Mouse (Mus musculus) gastrocnemius, adult 2 months (tissue): ENCODE results near the gene Zfp335. TPM values are rescaled to one million over a fixed set of nuclear protein-coding genes. Genes with fewer than 3 reads are reported as not detected.
A peak's percentile ranks its signal among the peaks of the same experiment; 100 is the strongest.

Experiments
- DNase-seq: peaks from one replicate; pipeline ENCODE4 v3.0.0; 2022
- H3K27ac ChIP-seq: fragments of 200-600 bp; 2 replicates; pipeline ENCODE4 v1.8.1; 2022; ENCODE audit warnings: mild to moderate bottlenecking
- H3K4me3 ChIP-seq: fragments of 200-600 bp; 2 replicates; pipeline ENCODE4 v1.8.1; 2022; ENCODE audit warnings: mild to moderate bottlenecking, moderate library complexity
- CTCF ChIP-seq: fragments of 200-600 bp; IDR thresholded peaks from 2 replicates; pipeline ENCODE4 v1.8.1; 2022; ENCODE audit warnings: antibody characterized with exemption, mild to moderate bottlenecking, moderate library complexity
- intact Hi-C: fragments of 180-260 bp; cut with DNase I; formaldehyde crosslinking; loops from one replicate; pipeline ENCODE4 v1.15.1; 2025
- total RNA-seq, 2 experiments: library from RNA; stranded (reverse); gene quantifications; 2 replicates each; pipeline ENCODE4 v1.2.3; 2021

The Zfp335 gene
- total RNA-seq, 2 experiments from 2014 or later = 9.7 to 10.5 TPM

GRCm38 (mm10) chr2:164899723-164900459 is 11.7 kb downstream of the Zfp335 start:
- no peak for DNase-seq

GRCm38 (mm10) chr2:164899034-164899433 is 12.5 kb downstream of the Zfp335 start:
- H3K4me3 ChIP-seq = no peak overlapping the region
- TF ChIP-seq CTCF = no peak
- intact Hi-C loops = no loop called here
- peak; percentile 17 for DNase-seq
- H3K27ac ChIP-seq = no peak overlapping the region

More at GRCm38 (mm10) chr2:164899723-164900459, 11.7 kb downstream of the Zfp335 start:
- intact Hi-C loops = no loop called here
- no peak overlapping the region for H3K27ac ChIP-seq
- no peak for TF ChIP-seq CTCF
- no peak overlapping the region for H3K4me3 ChIP-seq

DNA sequence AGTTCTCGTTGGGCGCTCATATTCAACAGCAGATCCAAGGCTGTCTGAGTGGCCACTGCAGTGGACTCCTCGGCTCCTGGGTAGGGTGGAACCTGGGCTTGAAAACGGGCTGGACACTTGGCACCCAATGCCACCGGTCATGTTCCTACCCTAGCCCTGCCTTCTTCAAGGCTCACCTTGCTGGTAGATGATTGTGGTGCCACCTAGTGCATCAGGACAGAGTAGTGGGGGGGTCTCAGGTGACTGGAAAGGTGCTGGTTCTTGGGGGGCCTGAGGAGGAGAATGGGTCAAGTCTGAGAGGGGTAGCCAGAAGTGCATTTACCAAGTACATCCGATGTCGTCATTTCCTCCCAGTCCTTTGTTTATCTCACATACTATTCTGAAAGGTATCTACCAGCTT is 13.5 kb downstream of the Zfp335 start:
- no peak for DNase-seq
- Histone ChIP-seq H3K27ac (no peak overlapping the region), H3K4me3 (no peak overlapping the region)
- intact Hi-C loops = no loop called here
- TF ChIP-seq CTCF = peak; percentile 39; the same call in 1 of the 2 replicates

DNA sequence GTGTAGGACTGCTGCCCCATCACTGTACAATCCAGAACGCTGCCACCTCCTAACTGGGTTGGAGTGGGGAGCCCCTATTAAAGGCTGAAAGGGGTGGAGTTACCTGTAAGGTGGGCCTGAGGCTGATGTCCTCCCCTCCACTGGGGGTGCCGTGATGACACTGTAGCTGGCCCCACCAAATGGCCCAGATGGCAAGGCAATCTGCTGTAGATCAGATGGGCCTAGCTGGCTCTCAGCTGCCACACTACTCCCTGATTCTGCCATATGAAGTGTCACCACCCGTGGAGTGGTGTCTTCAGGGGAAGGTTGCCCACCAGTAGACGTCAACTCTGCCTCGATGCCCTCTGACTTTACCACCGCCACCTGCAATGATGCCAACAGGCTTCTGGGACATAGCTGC is 15.7 kb downstream of the Zfp335 start:
- no peak for DNase-seq
- intact Hi-C loops = no loop called here

GRCm38 (mm10) chr2:164894644-164895043 is 16.9 kb downstream of the Zfp335 start:
- no peak overlapping the region for H3K4me3 ChIP-seq
- H3K27ac ChIP-seq = peak overlapping the region; percentile 48; the same call in 1 of the 2 replicates
- intact Hi-C loops = no loop called here
- DNase-seq = peak; percentile 23
- peak; percentile 16; the same call in 1 of the 2 replicates for TF ChIP-seq CTCF

More for the DNA sequence above, 15.7 kb downstream of the Zfp335 start:
- no peak for TF ChIP-seq CTCF
- Histone ChIP-seq H3K4me3 (no peak overlapping the region), H3K27ac (no peak overlapping the region)

GRCm38 (mm10) chr2:164894048-164894447 is 17.5 kb downstream of the Zfp335 start:
- peak overlapping the region; percentile 85 for H3K27ac ChIP-seq
- peak; percentile 27 for DNase-seq
- H3K4me3 ChIP-seq = no peak overlapping the region
- intact Hi-C loops = no loop called here
- no peak for TF ChIP-seq CTCF

- no peak for DNase-seq
- H3K4me3 ChIP-seq = peak overlapping the region; percentile 38
- intact Hi-C loops = no loop called here
- no peak for TF ChIP-seq CTCF
- peak overlapping the region; percentile 85 for H3K27ac ChIP-seq
Observed at GRCm38 (mm10) chr2:164892696-164893216, 18.8 kb downstream of the Zfp335 start.

DNA sequence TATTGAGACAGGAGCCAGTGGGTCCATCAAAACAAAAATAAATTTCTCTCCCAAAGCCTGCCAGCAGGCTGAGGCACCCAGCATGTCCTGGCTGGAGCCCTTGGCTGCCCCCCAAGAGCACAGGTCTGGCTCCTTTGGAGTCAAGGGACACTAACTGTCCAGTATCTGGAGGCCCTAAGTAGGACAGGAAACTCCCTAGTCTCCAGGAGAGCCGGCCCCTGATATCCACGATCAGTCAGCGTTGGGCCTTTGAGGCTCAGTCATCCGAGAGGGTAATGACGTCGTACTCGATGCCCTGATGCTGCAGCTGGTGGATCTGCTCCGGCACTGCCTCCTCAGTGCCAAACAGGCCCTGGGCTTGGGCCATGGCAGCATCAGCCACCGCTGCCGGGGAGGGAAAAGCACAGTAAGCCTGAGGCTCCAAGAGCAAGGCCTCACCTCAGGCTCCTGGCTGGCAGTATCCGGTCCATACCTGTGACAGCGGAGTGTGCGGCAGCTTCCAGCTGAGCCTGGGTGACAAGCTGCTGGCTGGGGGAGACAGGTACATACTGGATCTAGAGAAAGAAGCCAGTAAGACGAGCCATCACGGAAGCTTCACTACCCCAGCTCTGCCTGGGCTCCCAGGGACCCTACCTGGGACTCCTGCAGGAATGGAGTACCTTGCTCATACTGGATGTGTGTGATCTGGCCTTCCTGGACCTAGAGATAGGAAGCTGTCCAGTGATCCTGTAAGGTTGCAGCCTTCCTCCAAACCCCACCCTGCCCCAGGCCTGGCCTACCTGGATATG is 19.5 kb downstream of the Zfp335 start:
- H3K27ac ChIP-seq = peak overlapping the region; percentile 85
- TF ChIP-seq CTCF = no peak
- peak; percentile 90 for DNase-seq
- intact Hi-C loops = no loop called here
- peak overlapping the region; percentile 38 for H3K4me3 ChIP-seq

- DNase-seq = peak; percentile 21
- H3K27ac ChIP-seq = peak overlapping the region; percentile 85
- H3K4me3 ChIP-seq = peak overlapping the region; percentile 15
- TF ChIP-seq CTCF = no peak
- intact Hi-C loops = no loop called here
Observed at GRCm38 (mm10) chr2:164891056-164891834, 20.3 kb downstream of the Zfp335 start.

DNA sequence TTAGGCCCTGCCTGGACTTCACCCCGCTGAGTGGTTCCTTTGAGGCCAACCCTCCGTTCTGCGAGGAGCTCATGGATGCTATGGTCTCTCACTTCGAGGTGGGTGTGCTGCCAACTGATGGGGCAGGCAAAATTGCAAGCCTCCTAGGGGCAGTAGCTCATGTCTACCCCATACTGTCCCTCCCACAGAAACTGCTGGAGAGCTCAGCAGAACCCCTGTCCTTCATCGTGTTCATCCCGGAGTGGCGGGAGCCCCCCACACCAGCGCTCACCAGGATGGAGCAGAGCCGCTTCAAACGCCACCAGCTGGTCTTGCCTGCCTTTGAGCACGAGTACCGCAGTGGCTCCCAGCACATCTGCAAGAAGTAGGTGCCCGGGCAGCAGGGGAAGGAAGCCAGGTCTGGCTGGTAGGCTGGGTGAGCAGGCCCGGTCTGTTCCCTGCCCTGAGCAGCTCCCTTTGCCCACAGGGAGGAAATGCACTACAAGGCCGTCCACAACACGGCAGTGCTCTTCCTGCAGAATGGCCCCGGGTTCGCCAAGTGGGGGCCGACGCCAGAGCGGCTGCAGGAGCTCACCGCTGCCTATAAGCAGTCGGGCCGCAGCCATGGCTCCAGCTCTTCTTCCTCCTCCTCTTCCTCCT is 21.0 kb downstream of the Zfp335 start:
- no peak for TF ChIP-seq CTCF
- Histone ChIP-seq H3K4me3 (no peak overlapping the region), H3K27ac (peak overlapping the region; percentile 85)
- intact Hi-C loops = no loop called here
- no peak for DNase-seq

GRCm38 (mm10) chr2:164889960-164890359 is 21.6 kb downstream of the Zfp335 start:
- intact Hi-C loops = no loop called here
- Histone ChIP-seq H3K4me3 (no peak overlapping the region), H3K27ac (peak overlapping the region; percentile 85; the same call in 1 of the 2 replicates)
- DNase-seq = no peak
- no peak for TF ChIP-seq CTCF

GRCm38 (mm10) chr2:164888996-164889395 is 22.6 kb downstream of the Zfp335 start:
- no peak overlapping the region for H3K4me3 ChIP-seq
- peak; percentile 37 for DNase-seq
- TF ChIP-seq CTCF = no peak
- intact Hi-C loops = no loop called here
- no peak overlapping the region for H3K27ac ChIP-seq
